Mouse (Mus musculus) forebrain, embryonic 11.5 days (tissue): ENCODE data around the gene Pls1. TPM values are rescaled to one million over a fixed set of nuclear protein-coding genes. Genes with fewer than 3 reads are reported as not detected.

Source experiments
- ATAC-seq: fragments of 200-750 bp; cut with Nextera tagmentation; replicated peaks from 2 replicates; pipeline ENCODE4 v1.8.0; 2017; ENCODE audit warnings: moderate TSS enrichment; ENCODE audit not compliant: low FRiP score
- DNase-seq: peaks from one replicate; pipeline ENCODE4 v3.0.0-alpha.2; 2017; ENCODE audit warnings: low spot score
- H3K27ac ChIP-seq: fragments of 300-500 bp; sonication (generic); 2 replicates; pipeline ENCODE4 v1.5.1; 2014; ENCODE audit warnings: low read depth, low read length
- H3K27me3 ChIP-seq: fragments of 300-500 bp; sonication (generic); 2 replicates; pipeline ENCODE4 v1.6.1; 2014; ENCODE audit warnings: mild to moderate bottlenecking, low read length, mixed read lengths; ENCODE audit not compliant: control insufficient read depth, insufficient read depth
- H3K36me3 ChIP-seq: fragments of 300-500 bp; sonication (generic); 2 replicates; pipeline ENCODE4 v1.6.1; 2014; ENCODE audit warnings: mild to moderate bottlenecking, low read length, moderate library complexity, mixed read lengths; ENCODE audit not compliant: control insufficient read depth, insufficient read depth
- H3K4me1 ChIP-seq: fragments of 300-500 bp; sonication (generic); replicated peaks from 2 replicates; pipeline ENCODE4 v1.6.1; 2014; ENCODE audit warnings: low read length, mixed read lengths; ENCODE audit not compliant: control insufficient read depth, insufficient read depth
- H3K4me2 ChIP-seq: fragments of 300-500 bp; sonication (generic); 2 replicates; pipeline ENCODE4 v1.6.1; 2014; ENCODE audit warnings: low read depth, mild to moderate bottlenecking, low read length, moderate library complexity, mixed read lengths; ENCODE audit not compliant: severe bottlenecking
- H3K4me3 ChIP-seq: fragments of 300-500 bp; sonication (generic); 2 replicates; pipeline ENCODE4 v1.5.1; 2014; ENCODE audit warnings: low read depth, low read length
- H3K9ac ChIP-seq: fragments of 300-500 bp; sonication (generic); 2 replicates; pipeline ENCODE4 v1.6.1; 2014; ENCODE audit warnings: low read length
- H3K9me3 ChIP-seq: fragments of 300-500 bp; sonication (generic); 2 replicates; pipeline ENCODE4 v1.6.1; 2016; ENCODE audit warnings: low read length, mixed read lengths; ENCODE audit not compliant: control insufficient read depth
- WGBS: fragments of 180-500 bp; shearing (Covaris S2); extraction: QIAGEN DNeasy Blood & Tissue Kit; methylation state at CpG from one replicate; pipeline ENCODE4 v1.1.7; 2014; 5-methylcytosine and 5-hydroxymethylcytosine counted together
- polyA plus RNA-seq: library from polyadenylated mRNA; unstranded; fragments of >200 nt; fragmentation: Nextera tagmentation; extraction: Ambion mirVana; gene quantifications from 2 replicates; pipeline ENCODE4 v1.2.1, GENCODE M21; 2014

Gene Pls1
- polyA plus RNA-seq, 1 experiment from 2014 or later = 5.1 TPM

GRCm38 (mm10) chr9:95761381-95761780 is 83.7 kb downstream of the Pls1 start:
- Histone ChIP-seq H3K4me3 (no peak overlapping the region), H3K27ac (no peak overlapping the region), H3K27me3 (no peaks in the 10 kb centered on the region), H3K9me3 (no peaks in the 10 kb centered on the region), H3K36me3 (no peaks in the 10 kb centered on the region), H3K4me2 (no peak overlapping the region), H3K4me1 (no peaks in the 10 kb centered on the region), H3K9ac (no peak overlapping the region)
- ATAC-seq (no peak), DNase-seq (no peak)
- 86% methylated on average over 8 of the region's 8 CpGs for WGBS

DNA sequence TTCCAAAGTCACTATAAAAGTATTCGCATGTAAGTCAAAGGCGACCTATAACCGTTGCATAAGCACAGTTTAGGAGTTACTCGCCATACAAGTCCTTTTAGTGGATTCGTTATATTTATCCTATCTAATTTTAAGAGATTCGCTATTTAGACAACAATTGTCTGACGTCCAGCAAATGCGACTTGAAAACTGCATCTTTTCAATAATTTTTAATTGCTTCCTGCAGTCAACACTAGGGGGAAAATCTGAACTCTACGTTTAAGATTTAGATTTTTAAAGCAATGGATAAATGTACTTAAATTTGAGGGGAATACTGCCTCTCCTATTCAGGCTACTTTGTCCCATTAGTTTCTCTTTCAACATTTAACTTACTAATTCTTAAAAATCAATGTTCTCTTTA is 94.4 kb downstream of the Pls1 start:
- Histone ChIP-seq H3K9ac (no peak overlapping the region), H3K36me3 (no peaks in the 10 kb centered on the region), H3K4me1 (peaks cover 2% of the 10 kb centered on the region), H3K27ac (no peak overlapping the region), H3K9me3 (no peaks in the 10 kb centered on the region), H3K4me3 (peak overlapping the region; percentile 88; the same call in 1 of the 2 replicates), H3K27me3 (no peaks in the 10 kb centered on the region), H3K4me2 (peak overlapping the region; percentile 87; the same call in 1 of the 2 replicates)
- WGBS = 44% methylated on average over 9 of the region's 9 CpGs
- DNase-seq (no peak), ATAC-seq (no peak)

DNA sequence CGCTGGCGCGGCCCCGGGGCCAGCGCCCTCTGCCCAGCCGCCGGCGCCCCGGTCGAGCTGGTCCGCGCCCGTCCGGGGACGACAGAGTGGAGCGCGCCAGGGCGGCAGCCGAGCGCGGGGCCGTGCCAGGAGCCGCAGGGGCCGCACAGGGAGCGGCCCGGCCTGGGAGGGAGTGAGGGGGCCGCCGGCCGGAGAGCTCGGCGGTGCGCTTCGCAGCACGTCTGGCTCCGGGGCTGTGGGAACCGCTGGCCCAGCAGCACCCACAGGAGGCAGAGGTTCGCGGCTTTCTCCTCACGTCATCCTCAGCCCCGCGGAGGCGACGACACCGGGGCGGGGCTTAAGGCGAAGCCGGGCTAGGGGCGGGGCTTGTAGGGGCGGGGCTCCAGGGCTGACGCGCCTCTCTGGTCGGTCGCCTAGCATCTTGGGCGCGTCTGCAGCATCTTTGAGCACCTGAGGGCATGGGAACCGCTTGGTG is 95.0 kb downstream of the Pls1 start, which contains the start of gene Trpc1:
Gene Trpc1 (minus strand): TSS at position 339 of the 475 bp plus-strand sequence.
- Histone ChIP-seq H3K27ac (no peak within 1 kb of the TSS), H3K4me3 (peak within 1 kb of the TSS; percentile 88), H3K4me1 (peaks cover 2% of the 10 kb centered on the region), H3K9ac (peak within 1 kb of the TSS; percentile 81), H3K27me3 (no peaks in the 10 kb centered on the region), H3K9me3 (no peaks in the 10 kb centered on the region), H3K36me3 (no peaks in the 10 kb centered on the region), H3K4me2 (peak within 1 kb of the TSS; percentile 87)
- DNase-seq (peak; percentile 94), ATAC-seq (peak; percentile 98)
- under 1% methylated on average over 51 of the region's 56 CpGs for WGBS

DNA sequence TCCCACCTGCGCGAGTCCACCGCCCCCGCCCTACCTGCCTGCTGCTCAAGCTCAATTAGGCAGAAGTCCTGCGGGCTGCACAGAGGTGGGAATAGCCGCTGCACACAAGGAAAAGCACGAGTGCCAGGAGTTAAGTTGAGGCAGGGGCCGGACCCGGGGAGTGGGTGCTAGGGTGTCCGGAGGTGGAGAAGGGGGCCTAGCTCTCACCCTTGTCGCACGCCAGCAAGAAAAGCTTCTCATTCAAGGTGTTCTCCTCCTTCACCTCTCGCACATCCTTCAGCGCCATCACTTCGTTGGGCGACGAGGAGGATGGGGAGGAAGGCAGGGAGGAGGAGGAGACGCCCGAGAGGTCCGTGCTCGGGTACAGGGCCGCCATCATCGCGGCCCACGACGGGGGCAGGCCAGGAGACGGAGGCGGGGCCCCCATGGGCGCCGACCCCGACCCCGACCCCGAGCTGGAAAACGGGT is 95.6 kb downstream of the Pls1 start:
- H3K27ac ChIP-seq = no peak overlapping the region
- WGBS = under 1% methylated on average over 24 of the region's 34 CpGs
- DNase-seq = peak; percentile 70
- no peaks in the 10 kb centered on the region for H3K27me3 ChIP-seq
- H3K4me2 ChIP-seq = peak overlapping the region; percentile 87
- H3K4me3 ChIP-seq = peak overlapping the region; percentile 88
- no peaks in the 10 kb centered on the region for H3K9me3 ChIP-seq
- H3K4me1 ChIP-seq = peaks cover 2% of the 10 kb centered on the region
- peak overlapping the region; percentile 81 for H3K9ac ChIP-seq
- H3K36me3 ChIP-seq = no peaks in the 10 kb centered on the region
- ATAC-seq = peak; percentile 76

GRCm38 (mm10) chr9:95747298-95747697 is 97.8 kb downstream of the Pls1 start:
- 90% methylated on average over 5 of the region's 5 CpGs for WGBS
- no peaks in the 10 kb centered on the region for H3K27me3 ChIP-seq
- DNase-seq = no peak
- no peaks in the 10 kb centered on the region for H3K36me3 ChIP-seq
- H3K9ac ChIP-seq = no peak overlapping the region
- H3K27ac ChIP-seq = no peak overlapping the region
- no peaks in the 10 kb centered on the region for H3K9me3 ChIP-seq
- peaks cover 2% of the 10 kb centered on the region for H3K4me1 ChIP-seq
- no peak overlapping the region for H3K4me2 ChIP-seq
- ATAC-seq = no peak
- H3K4me3 ChIP-seq = no peak overlapping the region

- Histone ChIP-seq H3K9me3 (no peaks in the 10 kb centered on the region), H3K4me3 (no peak overlapping the region), H3K36me3 (no peaks in the 10 kb centered on the region), H3K4me1 (no peaks in the 10 kb centered on the region; the same call in 1 of the 2 replicates), H3K4me2 (no peak overlapping the region), H3K27me3 (no peaks in the 10 kb centered on the region), H3K9ac (no peak overlapping the region), H3K27ac (no peak overlapping the region)
- ATAC-seq (no peak), DNase-seq (no peak)
- 74% methylated on average over 7 of the region's 7 CpGs for WGBS
Observed at GRCm38 (mm10) chr9:95744845-95745613, 100.1 kb downstream of the Pls1 start.

DNA sequence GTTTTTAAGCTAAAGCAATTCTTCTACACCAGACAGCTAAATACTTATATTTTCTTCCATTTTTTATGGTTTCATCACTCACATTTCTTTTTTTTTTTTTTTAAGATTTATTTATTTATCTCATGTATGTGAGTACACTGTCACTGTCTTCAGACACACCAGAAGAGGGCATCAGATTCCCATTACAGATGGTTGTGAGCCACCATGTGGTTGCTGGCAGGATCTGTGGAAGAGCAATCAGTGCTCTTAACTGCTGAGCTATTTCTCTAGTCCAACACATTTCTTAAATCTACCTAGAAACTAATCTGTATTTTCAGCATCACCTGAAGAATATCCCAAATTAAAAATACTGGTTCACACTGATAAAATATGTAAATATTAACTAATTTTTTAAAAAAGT is 108.9 kb downstream of the Pls1 start:
- Histone ChIP-seq H3K4me1 (no peaks in the 10 kb centered on the region), H3K36me3 (no peaks in the 10 kb centered on the region), H3K4me3 (no peak overlapping the region), H3K9ac (no peak overlapping the region), H3K4me2 (no peak overlapping the region), H3K9me3 (no peaks in the 10 kb centered on the region), H3K27me3 (no peaks in the 10 kb centered on the region), H3K27ac (no peak overlapping the region)
- no peak for DNase-seq
- ATAC-seq = no peak

- no peak for ATAC-seq
Observed at GRCm38 (mm10) chr9:95712574-95712973, 132.5 kb downstream of the Pls1 start.

DNA sequence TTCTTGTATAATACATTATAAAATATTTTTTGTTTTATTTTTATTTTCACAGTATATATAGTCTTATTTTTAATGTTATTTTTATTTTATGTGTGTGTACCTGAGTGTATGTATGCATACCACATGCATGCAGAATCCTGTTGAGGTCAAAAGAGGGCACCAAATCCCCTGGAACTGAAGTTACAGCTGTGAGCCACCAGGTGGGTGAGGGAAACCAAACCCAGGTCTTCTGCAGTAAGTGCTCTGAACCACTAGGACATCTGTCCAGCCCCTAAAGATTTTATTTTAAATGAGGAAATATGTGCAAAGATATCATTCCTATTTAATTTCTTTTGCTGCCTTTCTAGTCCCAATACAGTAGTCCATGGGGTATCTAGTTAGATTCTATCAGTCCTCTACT is 136.2 kb downstream of the Pls1 start:
- H3K27ac ChIP-seq = no peak overlapping the region
- no peaks in the 10 kb centered on the region for H3K27me3 ChIP-seq
- H3K4me1 ChIP-seq = no peaks in the 10 kb centered on the region
- no peak for ATAC-seq
- H3K4me3 ChIP-seq = no peak overlapping the region
- no peaks in the 10 kb centered on the region for H3K36me3 ChIP-seq
- no peak overlapping the region for H3K4me2 ChIP-seq
- DNase-seq = no peak
- no peak overlapping the region for H3K9ac ChIP-seq
- H3K9me3 ChIP-seq = no peaks in the 10 kb centered on the region

More at GRCm38 (mm10) chr9:95712574-95712973, 132.5 kb downstream of the Pls1 start:
- no peak for DNase-seq
- Histone ChIP-seq H3K9me3 (no peaks in the 10 kb centered on the region), H3K27me3 (no peaks in the 10 kb centered on the region), H3K4me1 (no peaks in the 10 kb centered on the region), H3K9ac (no peak overlapping the region), H3K4me3 (no peak overlapping the region), H3K36me3 (no peaks in the 10 kb centered on the region), H3K4me2 (no peak overlapping the region), H3K27ac (no peak overlapping the region)
- WGBS = 27% methylated on average over 8 of the region's 8 CpGs
